Mouse (Mus musculus) mesoderm, embryonic 11.5 days (tissue): ENCODE data around the gene Ssbp4.

ENCODE experiments used
- DNase-seq: peaks from one replicate; pipeline ENCODE4 v3.0.0-alpha.2; 2012; ENCODE audit warnings: low read depth, low spot score

Gene Ssbp4

GRCm38 (mm10) chr8:70608749-70609367, at the start of gene Ssbp4:
Gene Ssbp4 (minus strand): TSS chr8:70608872.
- DNase-seq: no peak

GRCm38 (mm10) chr8:70657739-70658138, 49.1 kb upstream of the Ssbp4 start:
- no peak for DNase-seq

GRCm38 (mm10) chr8:70657214-70657613, 48.5 kb upstream of the Ssbp4 start:
- no peak for DNase-seq

- peak; percentile 77 for DNase-seq
Observed at GRCm38 (mm10) chr8:70656193-70656790, 47.6 kb upstream of the Ssbp4 start.

GRCm38 (mm10) chr8:70655469-70655868, 46.8 kb upstream of the Ssbp4 start:
- peak; percentile 69 for DNase-seq

GRCm38 (mm10) chr8:70654121-70654520, 45.4 kb upstream of the Ssbp4 start:
- no peak for DNase-seq

- no peak for DNase-seq
Observed at GRCm38 (mm10) chr8:70653226-70653625, 44.6 kb upstream of the Ssbp4 start.

- DNase-seq: no peak
Observed at GRCm38 (mm10) chr8:70650351-70650750, 41.7 kb upstream of the Ssbp4 start.

GRCm38 (mm10) chr8:70649324-70649723, 40.7 kb upstream of the Ssbp4 start:
- peak; percentile 51 for DNase-seq

GRCm38 (mm10) chr8:70648921-70649320, 40.2 kb upstream of the Ssbp4 start:
- no peak for DNase-seq

- DNase-seq: no peak
Observed at GRCm38 (mm10) chr8:70648164-70648442, 39.4 kb upstream of the Ssbp4 start.

- DNase-seq: peak; percentile 80
Observed at GRCm38 (mm10) chr8:70647343-70648163, 38.9 kb upstream of the Ssbp4 start.

- no peak for DNase-seq
Observed at GRCm38 (mm10) chr8:70646775-70647174, 38.1 kb upstream of the Ssbp4 start.

- no peak for DNase-seq
Observed at GRCm38 (mm10) chr8:70646369-70646768, 37.7 kb upstream of the Ssbp4 start.

- DNase-seq: no peak
Observed at GRCm38 (mm10) chr8:70645501-70646224, 37.0 kb upstream of the Ssbp4 start.

GRCm38 (mm10) chr8:70644065-70644464, 35.4 kb upstream of the Ssbp4 start:
- DNase-seq: no peak

GRCm38 (mm10) chr8:70643019-70643418, 34.3 kb upstream of the Ssbp4 start:
- no peak for DNase-seq

GRCm38 (mm10) chr8:70638752-70639151, 30.1 kb upstream of the Ssbp4 start:
- no peak for DNase-seq

- no peak for DNase-seq
Observed at GRCm38 (mm10) chr8:70636838-70637237, 28.2 kb upstream of the Ssbp4 start.

- no peak for DNase-seq
Observed at GRCm38 (mm10) chr8:70635527-70635926, 26.9 kb upstream of the Ssbp4 start.

- no peak for DNase-seq
Observed at GRCm38 (mm10) chr8:70634066-70634465, 25.4 kb upstream of the Ssbp4 start.

GRCm38 (mm10) chr8:70632346-70632892, 23.7 kb upstream of the Ssbp4 start, which contains the start of gene Gdf15:
Gene Gdf15 (minus strand): TSS chr8:70632456.
- no peak for DNase-seq
